Mouse (Mus musculus): ENCODE results near the gene Sipa1l3.

- TF ChIP-seq POLR2A (IDR thresholded peaks at IDR 0.05; ENCODE audit: borderline replicate concordance, insufficient read depth, low read length) (no peak), CTCF (IDR thresholded peaks at IDR 0.05; ENCODE audit: borderline replicate concordance, insufficient read depth, low read depth, low read length) (no peak)
These were observed 28.6 kb downstream of the Sipa1l3 start for GRCm38 (mm10) chr7:29489851-29490250.
